Mouse (Mus musculus) liver, embryonic 16.5 days (tissue): Measurements from ENCODE around the gene Mzf1. TPM values are rescaled to one million over a fixed set of nuclear protein-coding genes. Genes with fewer than 3 reads are reported as not detected.

ENCODE experiments used
- ATAC-seq: fragments of 200-750 bp; cut with Nextera tagmentation; 2 replicates; pipeline ENCODE4 v1.8.0; 2017; ENCODE audit warnings: low read depth, mild to moderate bottlenecking, moderate number of reproducible peaks, moderate library complexity
- H3K27ac ChIP-seq: fragments of 300-500 bp; sonication (generic); 2 replicates; pipeline ENCODE4 v1.5.1; 2014; ENCODE audit warnings: mild to moderate bottlenecking, low read length
- H3K27me3 ChIP-seq: fragments of 300-500 bp; sonication (generic); 2 replicates; pipeline ENCODE4 v1.6.1; 2014; ENCODE audit warnings: low read depth, low read length, mixed read lengths; ENCODE audit not compliant: control insufficient read depth, insufficient read depth
- H3K36me3 ChIP-seq: fragments of 300-500 bp; sonication (generic); 2 replicates; pipeline ENCODE4 v1.6.1; 2014; ENCODE audit warnings: mild to moderate bottlenecking; ENCODE audit not compliant: control insufficient read depth, insufficient read depth
- H3K4me1 ChIP-seq: fragments of 300-500 bp; sonication (generic); 2 replicates; pipeline ENCODE4 v1.6.1; 2014; ENCODE audit warnings: low read depth, low read length, mixed read lengths; ENCODE audit not compliant: control insufficient read depth
- H3K4me2 ChIP-seq: fragments of 300-500 bp; sonication (generic); 2 replicates; pipeline ENCODE4 v1.6.1; 2014; ENCODE audit warnings: low read depth, low read length, mixed read lengths
- H3K4me3 ChIP-seq: fragments of 300-500 bp; sonication (generic); 2 replicates; pipeline ENCODE4 v1.5.1; 2014; ENCODE audit warnings: low read depth, mild to moderate bottlenecking, low read length
- H3K9ac ChIP-seq: fragments of 300-500 bp; sonication (generic); 2 replicates; pipeline ENCODE4 v1.6.1; 2014; ENCODE audit warnings: low read depth, low read length
- H3K9me3 ChIP-seq: fragments of 300-500 bp; sonication (generic); replicated peaks from 2 replicates; pipeline ENCODE4 v1.6.1; 2016; ENCODE audit warnings: low read length; ENCODE audit not compliant: control insufficient read depth
- WGBS: fragments of 180-500 bp; shearing (Covaris S2); extraction: QIAGEN DNeasy Blood & Tissue Kit; methylation state at CpG from one replicate; pipeline ENCODE4 v1.1.7; 2014; ENCODE audit not compliant: insufficient replicate concordance; 5-methylcytosine and 5-hydroxymethylcytosine counted together
- polyA plus RNA-seq: library from polyadenylated mRNA; unstranded; fragments of >200 nt; fragmentation: Nextera tagmentation; extraction: Ambion mirVana; gene quantifications from 2 replicates; pipeline ENCODE4 v1.2.1, GENCODE M21; 2015

Mzf1 gene
- polyA plus RNA-seq, 1 experiment from 2014 or later: 0.50 TPM

DNA sequence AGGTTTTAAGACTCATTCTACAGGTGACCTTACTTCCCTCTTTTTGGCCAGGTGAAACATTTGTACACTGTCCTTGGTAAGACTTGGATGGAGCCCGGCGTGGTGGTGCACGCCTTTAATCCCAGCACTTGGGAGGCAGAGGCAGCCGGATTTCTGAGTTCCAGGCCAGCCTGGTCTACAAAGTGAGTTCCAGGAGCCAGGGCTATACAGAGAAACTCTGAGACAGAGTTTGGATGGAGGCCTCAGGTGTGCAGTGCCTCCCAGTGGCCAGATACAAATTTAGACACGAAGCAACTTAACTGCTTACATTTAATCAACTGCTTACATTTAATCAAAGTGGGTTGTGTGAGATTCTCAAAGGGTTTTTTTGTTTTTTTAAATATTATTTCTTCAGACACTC, 23.5 kb downstream of the Mzf1 start:
- Histone ChIP-seq H3K27ac (no peak overlapping the region), H3K9ac (no peak overlapping the region), H3K4me3 (no peak overlapping the region), H3K4me1 (peaks cover 25% of the 10 kb centered on the region), H3K27me3 (no peaks in the 10 kb centered on the region), H3K36me3 (peaks cover 73% of the 10 kb centered on the region), H3K4me2 (no peak overlapping the region), H3K9me3 (no peaks in the 10 kb centered on the region)
- ATAC-seq: no peak
- WGBS: 62% methylated on average over 5 of the region's 5 CpGs

GRCm38 (mm10) chr7:13028986-13029385, 25.6 kb downstream of the Mzf1 start:
- Histone ChIP-seq H3K27ac (no peak overlapping the region), H3K36me3 (peaks cover 70% of the 10 kb centered on the region), H3K27me3 (no peaks in the 10 kb centered on the region), H3K4me2 (no peak overlapping the region), H3K4me3 (no peak overlapping the region), H3K9ac (no peak overlapping the region), H3K9me3 (no peaks in the 10 kb centered on the region), H3K4me1 (peaks cover 25% of the 10 kb centered on the region)
- 94% methylated on average over 4 of the region's 4 CpGs for WGBS
- no peak for ATAC-seq

GRCm38 (mm10) chr7:13025511-13026112, 29.0 kb downstream of the Mzf1 start:
- Histone ChIP-seq H3K27me3 (no peaks in the 10 kb centered on the region), H3K4me1 (peaks cover 27% of the 10 kb centered on the region), H3K9ac (peak overlapping the region; percentile 93), H3K4me3 (peak overlapping the region; percentile 95), H3K36me3 (peaks cover 49% of the 10 kb centered on the region), H3K9me3 (no peaks in the 10 kb centered on the region), H3K4me2 (peak overlapping the region; percentile 97), H3K27ac (peak overlapping the region; percentile 98)
- no peak for ATAC-seq
- WGBS: 27% methylated on average over 4 of the region's 4 CpGs

DNA sequence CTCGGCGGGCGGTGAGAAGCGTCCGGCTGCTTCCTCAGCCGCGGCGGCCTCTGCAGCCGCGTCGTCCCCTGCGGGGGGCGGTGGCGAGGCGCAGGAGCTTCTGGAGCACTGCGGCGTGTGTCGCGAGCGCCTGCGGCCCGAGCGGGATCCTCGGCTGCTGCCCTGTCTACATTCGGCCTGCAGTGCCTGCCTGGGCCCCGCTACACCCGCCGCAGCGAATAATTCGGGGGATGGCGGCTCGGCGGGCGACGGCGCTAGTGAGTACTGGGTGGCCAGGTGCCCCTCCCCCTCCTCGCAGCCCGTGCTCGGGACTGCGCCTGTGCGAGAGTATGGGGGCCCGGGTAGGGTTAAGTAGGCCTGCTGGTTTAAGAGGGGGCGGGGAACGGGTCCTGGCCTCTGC, 29.8 kb downstream of the Mzf1 start:
- H3K27ac ChIP-seq: peak overlapping the region; percentile 98
- H3K27me3 ChIP-seq: no peaks in the 10 kb centered on the region

DNA sequence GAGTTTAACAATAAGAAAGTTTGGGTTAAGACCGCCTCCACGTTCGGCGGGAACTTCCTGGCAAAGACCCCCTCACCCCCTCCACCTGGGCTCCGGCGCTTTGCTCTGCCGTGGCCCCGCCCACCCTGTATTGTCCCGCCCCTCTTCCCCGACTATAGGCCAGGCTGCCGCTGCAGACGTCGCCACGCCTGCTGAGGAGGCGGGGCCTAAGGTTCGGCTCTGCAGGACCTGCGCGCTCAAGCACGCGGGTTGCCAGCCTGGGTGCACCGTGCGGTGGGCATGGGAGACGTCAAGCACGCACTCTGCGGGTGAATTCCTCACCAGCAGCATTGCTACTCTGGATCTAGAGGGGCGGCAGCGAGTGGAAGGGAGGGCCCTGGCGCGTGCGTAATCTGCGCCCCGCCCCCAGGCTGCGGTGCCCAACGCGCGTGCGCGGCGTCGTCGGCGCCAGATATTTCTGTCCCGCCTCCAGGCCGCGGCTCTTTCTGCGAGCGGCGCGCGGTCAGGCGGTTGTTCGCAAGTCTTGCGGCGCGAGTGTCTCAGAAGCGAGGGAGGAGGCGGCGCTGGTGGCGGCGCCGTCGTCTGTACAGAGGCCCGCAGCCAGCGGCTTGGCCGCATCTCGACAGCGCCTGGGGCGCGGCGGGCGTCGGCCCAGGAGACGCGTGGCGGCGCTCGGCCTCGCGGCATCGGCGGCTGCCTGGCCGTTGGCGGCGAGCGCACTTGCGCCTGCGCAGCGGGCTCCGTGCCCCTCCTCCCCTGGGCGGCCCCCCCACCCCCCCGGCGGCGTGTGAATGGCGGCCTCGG, 30.4 kb downstream of the Mzf1 start:
- ATAC-seq: peak; percentile 84
- peak overlapping the region; percentile 93 for H3K9ac ChIP-seq
- WGBS: under 1% methylated on average over 92 of the region's 95 CpGs

More for the DNA sequence above, 29.8 kb downstream of the Mzf1 start:
- Histone ChIP-seq H3K9ac (peak overlapping the region; percentile 93), H3K36me3 (peaks cover 41% of the 10 kb centered on the region), H3K9me3 (no peaks in the 10 kb centered on the region), H3K4me1 (peaks cover 27% of the 10 kb centered on the region), H3K4me2 (peak overlapping the region; percentile 97), H3K4me3 (peak overlapping the region; percentile 95)
- WGBS: under 1% methylated on average over 44 of the region's 44 CpGs
- peak; percentile 43 for ATAC-seq

GRCm38 (mm10) chr7:13022773-13023535, 31.6 kb downstream of the Mzf1 start:
- H3K4me3 ChIP-seq: peak overlapping the region; percentile 95
- WGBS: 4% methylated on average over 31 of the region's 31 CpGs
- no peaks in the 10 kb centered on the region for H3K27me3 ChIP-seq
- H3K4me1 ChIP-seq: peaks cover 30% of the 10 kb centered on the region
- peak; percentile 19 for ATAC-seq
- peak overlapping the region; percentile 51 for H3K27ac ChIP-seq
- H3K9me3 ChIP-seq: no peaks in the 10 kb centered on the region
- peaks cover 23% of the 10 kb centered on the region for H3K36me3 ChIP-seq
- peak overlapping the region; percentile 93 for H3K9ac ChIP-seq
- H3K4me2 ChIP-seq: peak overlapping the region; percentile 97

More for the DNA sequence above, 30.4 kb downstream of the Mzf1 start:
- no peaks in the 10 kb centered on the region for H3K9me3 ChIP-seq
- H3K4me2 ChIP-seq: peak overlapping the region; percentile 97
- peaks cover 34% of the 10 kb centered on the region for H3K36me3 ChIP-seq
- no peaks in the 10 kb centered on the region for H3K27me3 ChIP-seq
- H3K4me1 ChIP-seq: peaks cover 27% of the 10 kb centered on the region
- peak overlapping the region; percentile 98 for H3K27ac ChIP-seq
- peak overlapping the region; percentile 95 for H3K4me3 ChIP-seq

DNA sequence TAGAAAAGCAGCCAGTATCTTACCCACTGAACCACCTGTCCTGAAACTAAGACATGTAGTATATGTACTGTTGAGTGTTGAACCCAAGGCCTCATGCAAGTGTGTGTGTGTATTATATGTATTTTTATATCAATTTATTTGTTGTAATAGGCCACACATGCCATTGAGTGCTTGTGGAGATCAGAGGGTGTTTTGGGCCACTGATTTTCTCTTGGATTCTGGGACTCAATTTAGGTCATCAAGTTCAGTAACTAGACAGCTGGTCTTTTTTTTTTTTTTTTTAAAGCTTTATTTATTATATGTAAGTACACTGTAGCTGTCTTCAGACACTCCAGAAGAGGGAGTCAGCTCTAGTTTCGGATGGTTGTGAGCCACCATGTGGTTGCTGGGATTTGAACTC, 39.3 kb downstream of the Mzf1 start:
- 64% methylated on average over 1 of the region's 1 CpGs for WGBS
- no peak for ATAC-seq

GRCm38 (mm10) chr7:13014275-13014839, 40.2 kb downstream of the Mzf1 start:
- WGBS: 40% methylated on average over 6 of the region's 6 CpGs
- no peak for ATAC-seq
- Histone ChIP-seq H3K4me2 (no peak overlapping the region), H3K4me3 (no peak overlapping the region), H3K36me3 (no peaks in the 10 kb centered on the region), H3K4me1 (peaks cover 20% of the 10 kb centered on the region), H3K27me3 (no peaks in the 10 kb centered on the region), H3K9me3 (no peaks in the 10 kb centered on the region), H3K27ac (no peak overlapping the region), H3K9ac (no peak overlapping the region)

More for the DNA sequence above, 39.3 kb downstream of the Mzf1 start:
- no peaks in the 10 kb centered on the region for H3K9me3 ChIP-seq
- no peaks in the 10 kb centered on the region for H3K27me3 ChIP-seq
- no peak overlapping the region for H3K4me3 ChIP-seq
- H3K4me2 ChIP-seq: no peak overlapping the region
- no peak overlapping the region for H3K27ac ChIP-seq
- H3K36me3 ChIP-seq: no peaks in the 10 kb centered on the region
- H3K9ac ChIP-seq: no peak overlapping the region
- peaks cover 18% of the 10 kb centered on the region for H3K4me1 ChIP-seq
